Mouse (Mus musculus): ENCODE data around the gene Klf2.

Klf2 gene

GRCm38 (mm10) chr8:72318801-72319322, at the start of gene Klf2:
Gene Klf2, plus strand, starts transcription at chr8:72319033.
- peak; percentile 83 to 84 for DNase-seq (ENCODE audit: low spot score in 2 of 2)

GRCm38 (mm10) chr8:72270606-72271005, 48.2 kb upstream of the Klf2 start:
- DNase-seq (ENCODE audit: low spot score in 2 of 2): no peak

GRCm38 (mm10) chr8:72271051-72271660, 47.7 kb upstream of the Klf2 start:
- no peak for DNase-seq (ENCODE audit: low spot score in 2 of 2)

GRCm38 (mm10) chr8:72271691-72272090, 47.1 kb upstream of the Klf2 start:
- DNase-seq (ENCODE audit: low spot score in 2 of 2): no peak

- peak; percentile 45 to 52 for DNase-seq (ENCODE audit: low spot score in 2 of 2)
These were observed 46.5 kb upstream of the Klf2 start for GRCm38 (mm10) chr8:72272361-72272760.

GRCm38 (mm10) chr8:72273111-72273770, 45.6 kb upstream of the Klf2 start:
- DNase-seq (ENCODE audit: low spot score in 2 of 2): no peak

- DNase-seq (ENCODE audit: low spot score in 2 of 2): no peak
These were observed 45.0 kb upstream of the Klf2 start for GRCm38 (mm10) chr8:72273807-72274206.

- no peak for DNase-seq (ENCODE audit: low spot score in 2 of 2)
These were observed 41.6 kb upstream of the Klf2 start for GRCm38 (mm10) chr8:72277244-72277643.

- no peak for DNase-seq (ENCODE audit: low spot score in 2 of 2)
These were observed 39.7 kb upstream of the Klf2 start for GRCm38 (mm10) chr8:72279151-72279550.

GRCm38 (mm10) chr8:72281634-72282033, 37.2 kb upstream of the Klf2 start:
- DNase-seq (ENCODE audit: low spot score in 2 of 2): no peak

- DNase-seq (ENCODE audit: low spot score in 2 of 2): no peak
These were observed 33.5 kb upstream of the Klf2 start for GRCm38 (mm10) chr8:72285285-72285684.

GRCm38 (mm10) chr8:72289051-72289450, 29.8 kb upstream of the Klf2 start:
- DNase-seq (ENCODE audit: low spot score in 2 of 2): no peak

GRCm38 (mm10) chr8:72291104-72291503, 27.7 kb upstream of the Klf2 start:
- no peak for DNase-seq (ENCODE audit: low spot score in 2 of 2)

GRCm38 (mm10) chr8:72293309-72293708, 25.5 kb upstream of the Klf2 start:
- DNase-seq (ENCODE audit: low spot score in 2 of 2): no peak

GRCm38 (mm10) chr8:72295125-72295524, 23.7 kb upstream of the Klf2 start:
- DNase-seq (ENCODE audit: low spot score in 2 of 2): no peak

GRCm38 (mm10) chr8:72295679-72296078, 23.2 kb upstream of the Klf2 start:
- peak; percentile 65 to 70 for DNase-seq (ENCODE audit: low spot score in 2 of 2)

GRCm38 (mm10) chr8:72296561-72296960, 22.3 kb upstream of the Klf2 start:
- DNase-seq (ENCODE audit: low spot score in 2 of 2): no peak

- DNase-seq (ENCODE audit: low spot score in 2 of 2): no peak
These were observed 19.9 kb upstream of the Klf2 start for GRCm38 (mm10) chr8:72298928-72299327.

- DNase-seq (ENCODE audit: low spot score in 2 of 2): no peak
These were observed 18.0 kb upstream of the Klf2 start for GRCm38 (mm10) chr8:72300654-72301400.

GRCm38 (mm10) chr8:72301497-72301896, 17.3 kb upstream of the Klf2 start:
- DNase-seq (ENCODE audit: low spot score in 2 of 2): no peak

- no peak for DNase-seq (ENCODE audit: low spot score in 2 of 2)
These were observed 15.7 kb upstream of the Klf2 start for GRCm38 (mm10) chr8:72302986-72303612.

GRCm38 (mm10) chr8:72303633-72304032, 15.2 kb upstream of the Klf2 start:
- DNase-seq (ENCODE audit: low spot score in 2 of 2): no peak
